Mouse (Mus musculus) left cerebral cortex, adult 11 months (tissue): ENCODE results near the gene Gm20388.
"Not testable (repeated sequence)": the region's sequence is repeated elsewhere in the genome, so short reads cannot be mapped to it uniquely, and the experiment has no call there.

Source experiments
- DNase-seq: peaks from one replicate; pipeline ENCODE4 v3.0.0; 2022; ENCODE audit warnings: low spot score

The Gm20388 gene

GRCm38 (mm10) chr8:121654131-121654530, 1743.5 kb downstream of the Gm20388 start:
- no peak for DNase-seq

- no peak for DNase-seq
These were observed 1744.4 kb downstream of the Gm20388 start for GRCm38 (mm10) chr8:121654966-121655494.

GRCm38 (mm10) chr8:121660602-121661001, 1750.0 kb downstream of the Gm20388 start:
- no peak for DNase-seq

- DNase-seq = no peak
These were observed 1751.2 kb downstream of the Gm20388 start for GRCm38 (mm10) chr8:121661631-121662357.

GRCm38 (mm10) chr8:121663101-121663500, 1752.5 kb downstream of the Gm20388 start:
- no peak for DNase-seq

GRCm38 (mm10) chr8:121665329-121665728, 1754.7 kb downstream of the Gm20388 start:
- no peak for DNase-seq

GRCm38 (mm10) chr8:121667936-121668500, 1757.4 kb downstream of the Gm20388 start:
- not testable (repeated sequence) for DNase-seq

- DNase-seq = peak; percentile 68
These were observed 1757.9 kb downstream of the Gm20388 start for GRCm38 (mm10) chr8:121668553-121668952.

GRCm38 (mm10) chr8:121669208-121669607, 1758.6 kb downstream of the Gm20388 start:
- DNase-seq = no peak

GRCm38 (mm10) chr8:121673153-121673552, 1762.5 kb downstream of the Gm20388 start:
- DNase-seq = no peak

- DNase-seq = peak; percentile 68
These were observed 1763.3 kb downstream of the Gm20388 start for GRCm38 (mm10) chr8:121673917-121674316.

- DNase-seq = no peak
These were observed 1763.9 kb downstream of the Gm20388 start for GRCm38 (mm10) chr8:121674524-121674923.

- no peak for DNase-seq
These were observed 1764.5 kb downstream of the Gm20388 start for GRCm38 (mm10) chr8:121675161-121675560.

- no peak for DNase-seq
These were observed 1765.1 kb downstream of the Gm20388 start for GRCm38 (mm10) chr8:121675701-121676100.

- DNase-seq = no peak
These were observed 1768.1 kb downstream of the Gm20388 start for GRCm38 (mm10) chr8:121678696-121679095.

GRCm38 (mm10) chr8:121680896-121681295, 1770.3 kb downstream of the Gm20388 start:
- DNase-seq = no peak

- no peak for DNase-seq
These were observed 1770.8 kb downstream of the Gm20388 start for GRCm38 (mm10) chr8:121681457-121681856.

GRCm38 (mm10) chr8:121683083-121683832, 1772.6 kb downstream of the Gm20388 start:
- DNase-seq = no peak

- DNase-seq = no peak
These were observed 1774.8 kb downstream of the Gm20388 start for GRCm38 (mm10) chr8:121685419-121685818.

GRCm38 (mm10) chr8:121687455-121688161, 1777.0 kb downstream of the Gm20388 start:
- DNase-seq = peak; percentile 55

- no peak for DNase-seq
These were observed 1777.9 kb downstream of the Gm20388 start for GRCm38 (mm10) chr8:121688496-121688895.

GRCm38 (mm10) chr8:121694453-121694852, 1783.8 kb downstream of the Gm20388 start:
- no peak for DNase-seq
